Mouse (Mus musculus): ENCODE data around the gene Dpm3. TPM values are rescaled to one million over a fixed set of nuclear protein-coding genes. Genes with fewer than 3 reads are reported as not detected.
A peak's percentile ranks its signal among the peaks of the same experiment; 100 is the strongest.
"Not testable (repeated sequence)": the region's sequence is repeated elsewhere in the genome, so short reads cannot be mapped to it uniquely, and the experiment has no call there.

The Dpm3 gene
- polyA plus RNA-seq, 1 experiment from 2014 or later, result 120 TPM

DNA sequence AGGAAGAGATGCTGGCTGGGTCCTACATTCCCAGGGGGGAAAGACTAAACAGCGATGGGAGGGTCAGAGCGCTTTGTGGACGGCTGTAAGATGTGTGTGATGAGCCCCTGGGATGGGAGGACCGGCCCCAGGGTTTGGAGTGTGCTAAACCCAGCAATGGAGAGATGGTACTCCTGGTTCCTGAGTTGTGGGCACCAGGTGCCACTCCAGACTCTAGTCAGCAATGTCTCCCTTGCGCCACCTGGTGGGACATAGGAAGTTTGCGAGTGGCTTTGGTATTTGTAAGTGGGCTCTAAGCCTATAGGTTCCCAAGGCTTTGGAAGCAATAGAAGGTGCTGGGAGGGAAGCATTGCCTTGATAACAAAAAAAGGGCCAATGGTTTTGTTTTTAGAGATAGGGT, 43.3 kb upstream of the Dpm3 start:
- Histone ChIP-seq H3K9ac (ENCODE audit: low read depth, low read length) (peak overlapping the region; percentile 23; the same call in 1 of the 2 replicates), H3K4me3 (ENCODE audit: low read depth, low read length) (peak overlapping the region; percentile 74), H3K4me2 (replicated peaks; ENCODE audit: low read depth) (peak overlapping the region; percentile 87), H3K4me1 (replicated peaks; ENCODE audit: control insufficient read depth, insufficient read depth, low read length) (peaks cover 16% of the 10 kb centered on the region; the same call in 1 of the 2 replicates), H3K27me3 (replicated peaks; ENCODE audit: control insufficient read depth, insufficient read depth, low read length) (no peaks in the 10 kb centered on the region), H3K9me3 (ENCODE audit: control insufficient read depth) (no peaks in the 10 kb centered on the region), H3K27ac (ENCODE audit: low read depth, low read length) (no peak overlapping the region), H3K36me3 (ENCODE audit: control insufficient read depth, insufficient read depth) (no peaks in the 10 kb centered on the region)
- ATAC-seq, result peak; percentile 26
- TF ChIP-seq CTCF (IDR thresholded peaks at IDR 0.05; ENCODE audit: low read depth), result peak; percentile 96
- under 1% methylated on average over 6 of the region's 6 CpGs for WGBS

DNA sequence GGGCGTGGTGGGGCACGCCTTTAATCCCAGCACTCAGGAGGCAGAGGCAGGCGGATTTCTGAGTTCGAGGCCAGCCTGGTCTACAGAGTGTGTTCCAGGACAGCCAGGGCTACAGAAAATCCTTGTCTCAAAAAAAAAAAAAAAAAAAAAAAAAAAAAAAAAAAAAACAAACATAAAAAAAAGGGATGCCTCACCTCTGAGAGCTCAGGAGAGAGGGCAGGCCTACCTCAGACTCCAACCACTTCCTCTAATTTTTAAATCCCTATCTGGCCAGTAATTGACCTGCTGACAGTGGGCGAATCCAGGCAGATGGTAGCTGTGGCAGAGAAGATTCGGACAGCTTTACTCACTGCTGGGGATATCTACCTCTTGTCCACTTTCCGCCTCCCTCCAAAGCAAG, 42.8 kb upstream of the Dpm3 start:
- H3K4me1 ChIP-seq (replicated peaks; ENCODE audit: control insufficient read depth, insufficient read depth, low read length), result peaks cover 16% of the 10 kb centered on the region; the same call in 1 of the 2 replicates
- WGBS, result 74% methylated on average over 7 of the region's 7 CpGs
- H3K9ac ChIP-seq (ENCODE audit: low read depth, low read length); H3K9me3 ChIP-seq (ENCODE audit: control insufficient read depth); H3K4me2 ChIP-seq (replicated peaks; ENCODE audit: low read depth); H3K4me3 ChIP-seq (ENCODE audit: low read depth, low read length); H3K27ac ChIP-seq (ENCODE audit: low read depth, low read length); H3K36me3 ChIP-seq (ENCODE audit: control insufficient read depth, insufficient read depth); ATAC-seq; H3K27me3 ChIP-seq (replicated peaks; ENCODE audit: control insufficient read depth, insufficient read depth, low read length): not testable (repeated sequence)

DNA sequence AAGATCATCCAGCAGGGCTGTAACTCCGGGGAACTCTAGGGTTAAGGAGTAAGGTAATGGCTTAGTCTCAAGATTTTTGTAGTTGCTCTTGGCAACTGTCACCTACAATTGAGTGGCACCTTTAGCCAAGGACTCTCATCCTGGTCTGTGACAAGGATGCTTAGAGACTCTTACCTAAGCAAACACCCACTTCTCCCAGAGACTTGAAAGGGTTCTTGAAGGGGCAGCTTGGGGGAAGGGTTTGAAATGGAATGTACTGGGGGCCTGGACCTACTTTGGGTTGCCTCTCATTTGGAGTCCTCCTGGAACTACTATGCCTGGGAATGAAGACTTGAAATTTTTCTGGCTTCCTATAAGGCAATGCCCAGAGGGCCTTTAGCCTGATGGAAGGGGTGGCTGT, 40.9 kb upstream of the Dpm3 start:
- no peak overlapping the region for H3K4me2 ChIP-seq (replicated peaks; ENCODE audit: low read depth)
- WGBS, result 93% methylated on average over 1 of the region's 1 CpGs
- no peak for TF ChIP-seq CTCF (IDR thresholded peaks at IDR 0.05; ENCODE audit: low read depth)
- no peaks in the 10 kb centered on the region for H3K27me3 ChIP-seq (replicated peaks; ENCODE audit: control insufficient read depth, insufficient read depth, low read length)
- H3K36me3 ChIP-seq (ENCODE audit: control insufficient read depth, insufficient read depth), result no peaks in the 10 kb centered on the region; the same call in 1 of the 2 replicates
- H3K4me1 ChIP-seq (replicated peaks; ENCODE audit: control insufficient read depth, insufficient read depth, low read length), result peaks cover 8% of the 10 kb centered on the region; the same call in 1 of the 2 replicates
- H3K27ac ChIP-seq (ENCODE audit: low read depth, low read length), result no peak overlapping the region
- H3K4me3 ChIP-seq (ENCODE audit: low read depth, low read length), result no peak overlapping the region
- ATAC-seq, result no peak
- no peak overlapping the region for H3K9ac ChIP-seq (ENCODE audit: low read depth, low read length)
- H3K9me3 ChIP-seq (ENCODE audit: control insufficient read depth), result no peaks in the 10 kb centered on the region

DNA sequence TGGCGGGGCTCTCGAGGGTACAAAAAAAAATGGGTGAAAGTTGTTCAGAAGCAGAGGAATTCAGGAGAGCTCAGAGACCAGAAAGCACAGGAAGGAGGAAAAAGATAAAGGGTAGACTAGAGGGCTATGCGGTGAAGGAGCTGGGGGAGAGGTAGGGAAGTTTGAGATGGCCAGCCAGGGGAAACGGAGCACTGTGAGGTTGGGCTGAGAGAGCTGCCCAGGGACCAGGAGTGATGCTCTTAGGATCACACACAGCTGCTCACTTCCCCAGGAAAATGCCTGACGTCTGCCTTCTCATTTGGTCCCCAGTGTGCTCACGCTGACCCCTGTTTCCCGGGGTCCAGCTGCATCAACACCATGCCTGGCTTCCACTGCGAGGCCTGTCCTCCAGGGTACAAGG, 39.6 kb upstream of the Dpm3 start:
- Histone ChIP-seq H3K4me2 (replicated peaks; ENCODE audit: low read depth) (no peak overlapping the region), H3K27ac (ENCODE audit: low read depth, low read length) (no peak overlapping the region), H3K9me3 (ENCODE audit: control insufficient read depth) (no peaks in the 10 kb centered on the region), H3K36me3 (ENCODE audit: control insufficient read depth, insufficient read depth) (no peaks in the 10 kb centered on the region; the same call in 1 of the 2 replicates), H3K9ac (ENCODE audit: low read depth, low read length) (no peak overlapping the region), H3K4me1 (replicated peaks; ENCODE audit: control insufficient read depth, insufficient read depth, low read length) (peaks cover 5% of the 10 kb centered on the region; the same call in 1 of the 2 replicates), H3K27me3 (replicated peaks; ENCODE audit: control insufficient read depth, insufficient read depth, low read length) (no peaks in the 10 kb centered on the region), H3K4me3 (ENCODE audit: low read depth, low read length) (no peak overlapping the region)
- no peak for TF ChIP-seq CTCF (IDR thresholded peaks at IDR 0.05; ENCODE audit: low read depth)
- no peak for ATAC-seq
- WGBS, result 57% methylated on average over 8 of the region's 8 CpGs

DNA sequence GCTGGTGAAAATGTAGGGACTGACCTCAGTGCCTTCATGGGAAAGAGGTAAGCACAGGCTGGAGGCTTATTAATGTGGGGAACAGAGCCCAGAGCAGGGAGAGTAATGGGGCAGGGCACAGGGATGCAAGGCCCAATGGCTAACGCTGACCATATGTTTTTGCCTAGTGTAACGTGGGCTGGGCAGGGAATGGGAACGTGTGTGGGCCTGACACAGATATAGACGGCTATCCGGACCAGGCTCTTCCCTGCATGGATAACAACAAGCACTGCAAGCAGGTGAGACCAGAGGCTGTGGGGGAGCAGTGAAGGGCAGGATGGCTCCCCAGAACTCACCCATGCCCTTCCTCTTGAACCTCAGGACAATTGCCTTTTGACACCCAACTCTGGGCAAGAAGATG, 38.0 kb upstream of the Dpm3 start:
- no peak for TF ChIP-seq CTCF (IDR thresholded peaks at IDR 0.05; ENCODE audit: low read depth)
- H3K27ac ChIP-seq (ENCODE audit: low read depth, low read length), result no peak overlapping the region
- 82% methylated on average over 5 of the region's 5 CpGs for WGBS
- no peaks in the 10 kb centered on the region for H3K4me1 ChIP-seq (replicated peaks; ENCODE audit: control insufficient read depth, insufficient read depth, low read length)
- H3K9me3 ChIP-seq (ENCODE audit: control insufficient read depth), result no peaks in the 10 kb centered on the region
- H3K27me3 ChIP-seq (replicated peaks; ENCODE audit: control insufficient read depth, insufficient read depth, low read length), result no peaks in the 10 kb centered on the region
- no peak overlapping the region for H3K9ac ChIP-seq (ENCODE audit: low read depth, low read length)
- no peak overlapping the region for H3K4me3 ChIP-seq (ENCODE audit: low read depth, low read length)
- H3K36me3 ChIP-seq (ENCODE audit: control insufficient read depth, insufficient read depth), result no peaks in the 10 kb centered on the region; the same call in 1 of the 2 replicates
- no peak overlapping the region for H3K4me2 ChIP-seq (replicated peaks; ENCODE audit: low read depth)
- ATAC-seq, result no peak

DNA sequence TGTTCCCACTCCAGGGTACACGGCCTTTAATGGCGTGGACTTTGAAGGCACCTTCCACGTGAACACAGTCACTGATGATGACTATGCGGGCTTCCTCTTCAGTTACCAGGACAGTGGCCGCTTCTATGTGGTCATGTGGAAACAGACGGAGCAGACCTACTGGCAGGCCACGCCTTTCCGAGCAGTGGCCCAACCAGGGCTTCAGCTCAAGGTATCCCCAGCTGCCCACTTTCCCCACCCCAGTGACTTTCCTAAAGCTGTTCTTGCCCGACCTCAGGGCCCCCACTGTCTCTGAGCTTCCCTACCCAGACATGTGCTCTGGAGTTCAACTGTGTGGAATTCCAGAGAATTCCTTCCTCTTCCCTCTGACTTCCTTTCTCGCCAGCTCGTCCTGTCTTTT, 34.4 kb upstream of the Dpm3 start:
- H3K4me3 ChIP-seq (ENCODE audit: low read depth, low read length), result no peak overlapping the region
- H3K4me1 ChIP-seq (replicated peaks; ENCODE audit: control insufficient read depth, insufficient read depth, low read length), result peaks cover 4% of the 10 kb centered on the region; the same call in 1 of the 2 replicates
- no peaks in the 10 kb centered on the region for H3K9me3 ChIP-seq (ENCODE audit: control insufficient read depth)
- no peaks in the 10 kb centered on the region; the same call in 1 of the 2 replicates for H3K36me3 ChIP-seq (ENCODE audit: control insufficient read depth, insufficient read depth)
- no peaks in the 10 kb centered on the region for H3K27me3 ChIP-seq (replicated peaks; ENCODE audit: control insufficient read depth, insufficient read depth, low read length)
- no peak overlapping the region for H3K27ac ChIP-seq (ENCODE audit: low read depth, low read length)
- 75% methylated on average over 11 of the region's 11 CpGs for WGBS
- no peak overlapping the region for H3K4me2 ChIP-seq (replicated peaks; ENCODE audit: low read depth)
- H3K9ac ChIP-seq (ENCODE audit: low read depth, low read length), result no peak overlapping the region
- TF ChIP-seq CTCF (IDR thresholded peaks at IDR 0.05; ENCODE audit: low read depth), result no peak
- ATAC-seq, result no peak

Data from intestine, postnatal 0 days (tissue).